Mouse (Mus musculus) cortical plate, adult 2 months (tissue): ENCODE measurements around the gene Swi5.

ENCODE experiments used
- CTCF ChIP-seq: fragments of 200-500 bp; IDR thresholded peaks from 2 replicates; pipeline ENCODE4 v1.5.1; 2011; ENCODE audit warnings: mild to moderate bottlenecking, control low read depth, low read length; ENCODE audit not compliant: insufficient read depth; ENCODE audit errors: extremely low read depth
- POLR2A ChIP-seq: fragments of 200-500 bp; IDR thresholded peaks from 2 replicates; pipeline ENCODE4 v1.6.1; 2011; ENCODE audit warnings: mild to moderate bottlenecking, low read length, control low read depth; ENCODE audit not compliant: insufficient read depth; ENCODE audit errors: extremely low read depth

DNA sequence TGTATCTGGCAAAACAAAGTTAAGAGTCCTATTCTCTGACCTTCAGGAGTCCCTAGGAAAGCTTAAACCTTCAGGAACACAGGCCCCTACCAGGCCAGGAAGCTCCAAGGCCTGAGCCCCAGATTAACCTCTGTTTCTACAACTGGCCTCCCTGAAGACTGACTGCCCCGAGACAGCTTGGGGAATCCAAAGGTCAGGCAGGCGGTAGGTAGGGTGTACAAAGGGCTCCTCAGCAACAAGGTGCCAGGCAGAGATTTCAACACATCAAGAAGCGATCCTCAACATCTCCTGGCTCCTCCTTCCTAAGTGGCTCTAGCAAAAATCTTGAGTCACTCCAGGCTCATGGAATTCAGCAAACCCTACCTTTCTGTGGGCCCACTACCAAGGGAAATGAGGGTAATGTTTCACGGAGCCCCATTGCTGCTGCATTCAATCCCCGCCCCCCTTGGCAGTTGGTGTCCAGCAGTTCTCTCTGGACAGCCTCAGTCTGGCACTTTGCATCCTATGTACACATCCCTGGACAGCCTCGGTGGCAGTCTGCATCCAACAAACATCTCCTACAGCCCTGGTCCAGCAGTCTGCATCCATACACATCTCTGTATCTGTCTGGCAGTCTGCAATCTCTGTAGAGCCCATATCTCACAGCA is 28.9 kb downstream of the Swi5 start:
- TF ChIP-seq CTCF (no peak), POLR2A (no peak)
